Mouse (Mus musculus) testis, adult 2 months (tissue): ENCODE results near the gene Plekhh3.

Experiments used
- CTCF ChIP-seq: fragments of 200-500 bp; IDR thresholded peaks from 2 replicates; pipeline ENCODE4 v1.5.1; 2012; ENCODE audit warnings: low read depth, mild to moderate bottlenecking, inconsistent platforms, low read length, moderate library complexity; ENCODE audit not compliant: control insufficient read depth, insufficient read depth, insufficient replicate concordance
- POLR2A ChIP-seq: fragments of 200-500 bp; IDR thresholded peaks from 2 replicates; pipeline ENCODE4 v1.6.1; 2012; ENCODE audit warnings: low read depth, mild to moderate bottlenecking, inconsistent platforms, low read length, moderate library complexity; ENCODE audit not compliant: control insufficient read depth

DNA sequence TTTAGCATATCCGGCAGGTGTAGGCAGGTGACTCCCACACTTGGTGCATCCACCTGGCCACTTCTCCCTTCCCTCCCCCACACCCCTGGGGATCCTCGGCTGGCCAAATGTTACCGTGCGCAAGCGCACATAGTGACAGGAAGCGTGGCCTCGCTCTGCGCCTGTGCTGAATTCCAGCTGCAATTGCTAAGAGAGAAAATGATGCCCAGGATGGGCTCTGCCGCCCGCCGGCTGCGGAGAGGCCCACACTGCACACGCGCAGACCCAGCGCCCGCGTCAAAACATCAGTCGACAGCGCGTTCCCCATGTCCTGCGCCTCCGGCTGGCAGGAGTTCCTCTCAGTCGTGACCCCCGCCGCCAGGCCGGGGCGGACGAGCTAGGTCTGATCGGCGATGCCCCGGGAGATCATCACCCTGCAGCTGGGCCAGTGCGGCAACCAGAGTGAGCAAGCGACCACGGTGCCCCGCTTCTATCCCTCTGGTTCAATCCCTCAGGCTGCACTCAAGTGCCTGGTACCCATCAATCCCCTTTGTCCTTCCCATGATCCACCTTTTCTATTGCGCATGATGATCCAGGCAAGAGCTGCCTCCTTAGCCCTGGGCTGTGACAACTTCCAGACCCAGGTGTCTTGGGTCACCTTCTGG, 15.3 kb downstream of the Plekhh3 start, which contains the start of gene Tubg2:
- TF ChIP-seq CTCF (no peak), POLR2A (no peak)
